Mouse (Mus musculus) right cerebral cortex, postnatal 25 days (tissue): ENCODE results near the gene Dld.

Experiments used
- DNase-seq: peaks from one replicate; pipeline ENCODE4 v3.0.0; 2022

Gene Dld

GRCm38 (mm10) chr12:31320817-31321216 is 30.4 kb downstream of the Dld start:
- no peak for DNase-seq

- DNase-seq, result no peak
These were observed 32.8 kb downstream of the Dld start for GRCm38 (mm10) chr12:31318409-31318963.

GRCm38 (mm10) chr12:31317670-31318408 is 33.4 kb downstream of the Dld start:
- DNase-seq, result no peak

- DNase-seq, result no peak
These were observed 35.3 kb downstream of the Dld start for GRCm38 (mm10) chr12:31315961-31316360.

- DNase-seq, result no peak
These were observed 36.9 kb downstream of the Dld start for GRCm38 (mm10) chr12:31314310-31314709.

GRCm38 (mm10) chr12:31313136-31313535 is 38.1 kb downstream of the Dld start:
- DNase-seq, result no peak

GRCm38 (mm10) chr12:31312281-31312680 is 39.0 kb downstream of the Dld start:
- DNase-seq, result no peak

- no peak for DNase-seq
These were observed 39.5 kb downstream of the Dld start for GRCm38 (mm10) chr12:31311671-31312265.

- DNase-seq, result no peak
These were observed 40.6 kb downstream of the Dld start for GRCm38 (mm10) chr12:31310687-31311086.

GRCm38 (mm10) chr12:31307756-31308155 is 43.5 kb downstream of the Dld start:
- no peak for DNase-seq

GRCm38 (mm10) chr12:31307011-31307410 is 44.2 kb downstream of the Dld start:
- DNase-seq, result no peak

- DNase-seq, result no peak
These were observed 45.1 kb downstream of the Dld start for GRCm38 (mm10) chr12:31306075-31306675.

GRCm38 (mm10) chr12:31302766-31303511 is 48.3 kb downstream of the Dld start:
- DNase-seq, result no peak

- no peak for DNase-seq
These were observed 49.0 kb downstream of the Dld start for GRCm38 (mm10) chr12:31302266-31302665.

GRCm38 (mm10) chr12:31300276-31300675 is 51.0 kb downstream of the Dld start:
- DNase-seq, result no peak

- DNase-seq, result no peak
These were observed 51.5 kb downstream of the Dld start for GRCm38 (mm10) chr12:31299676-31300197.

GRCm38 (mm10) chr12:31299126-31299525 is 52.1 kb downstream of the Dld start:
- no peak for DNase-seq

GRCm38 (mm10) chr12:31298530-31298929 is 52.7 kb downstream of the Dld start:
- DNase-seq, result no peak

GRCm38 (mm10) chr12:31298122-31298521 is 53.1 kb downstream of the Dld start:
- DNase-seq, result no peak

- DNase-seq, result no peak
These were observed 55.2 kb downstream of the Dld start for GRCm38 (mm10) chr12:31296097-31296496.

- DNase-seq, result no peak
These were observed 55.7 kb downstream of the Dld start for GRCm38 (mm10) chr12:31295505-31295904.

- DNase-seq, result no peak
These were observed 56.3 kb downstream of the Dld start for GRCm38 (mm10) chr12:31294996-31295395.

- DNase-seq, result no peak
These were observed 56.7 kb downstream of the Dld start for GRCm38 (mm10) chr12:31294526-31294925.
